Mouse (Mus musculus): Measurements from ENCODE around the gene Iqsec1. TPM values are rescaled to one million over a fixed set of nuclear protein-coding genes. Genes with fewer than 3 reads are reported as not detected.
"Not testable (repeated sequence)": the region's sequence is repeated elsewhere in the genome, so short reads cannot be mapped to it uniquely, and the experiment has no call there.

The Iqsec1 gene
- polyA plus RNA-seq, 1 experiment from 2014 or later = 14.6 TPM

- not testable (repeated sequence) for H3K4me1 ChIP-seq (ENCODE audit: control insufficient read depth, insufficient read depth, low read length); H3K4me3 ChIP-seq (ENCODE audit: low read depth, low read length); H3K9me3 ChIP-seq (ENCODE audit: control insufficient read depth, low read length); H3K27ac ChIP-seq (ENCODE audit: low read depth, low read length); H3K36me3 ChIP-seq (ENCODE audit: control insufficient read depth, insufficient read depth, low read length); H3K9ac ChIP-seq (ENCODE audit: low read length); H3K27me3 ChIP-seq (ENCODE audit: control insufficient read depth, insufficient read depth, low read length); DNase-seq (ENCODE audit: low spot score, missing footprints); ATAC-seq (ENCODE audit: low FRiP score); H3K4me2 ChIP-seq
- 80% methylated on average over 2 of the region's 2 CpGs for WGBS
These were observed 332.1 kb downstream of the Iqsec1 start for GRCm38 (mm10) chr6:90656344-90656850.

- no peak for DNase-seq (ENCODE audit: low spot score, missing footprints)
- no peak overlapping the region for H3K9ac ChIP-seq (ENCODE audit: low read length)
- H3K36me3 ChIP-seq (ENCODE audit: control insufficient read depth, insufficient read depth, low read length) = no peaks in the 10 kb centered on the region
- H3K4me1 ChIP-seq (ENCODE audit: control insufficient read depth, insufficient read depth, low read length) = no peaks in the 10 kb centered on the region
- H3K27ac ChIP-seq (ENCODE audit: low read depth, low read length) = no peak overlapping the region
- 48% methylated on average over 2 of the region's 2 CpGs for WGBS
- no peaks in the 10 kb centered on the region for H3K9me3 ChIP-seq (ENCODE audit: control insufficient read depth, low read length)
- ATAC-seq (ENCODE audit: low FRiP score) = peak; percentile 63; the same call in 1 of the 2 replicates
- H3K4me2 ChIP-seq = no peak overlapping the region
- no peaks in the 10 kb centered on the region for H3K27me3 ChIP-seq (ENCODE audit: control insufficient read depth, insufficient read depth, low read length)
- H3K4me3 ChIP-seq (ENCODE audit: low read depth, low read length) = no peak overlapping the region
These were observed 334.7 kb downstream of the Iqsec1 start for GRCm38 (mm10) chr6:90653736-90654135.

GRCm38 (mm10) chr6:90650634-90651033 is 337.9 kb downstream of the Iqsec1 start:
- ATAC-seq (ENCODE audit: low FRiP score) (no peak), DNase-seq (ENCODE audit: low spot score, missing footprints) (no peak)
- no peak overlapping the region for H3K27ac ChIP-seq (ENCODE audit: low read depth, low read length)
- H3K9ac ChIP-seq (ENCODE audit: low read length) = no peak overlapping the region
- H3K9me3 ChIP-seq (ENCODE audit: control insufficient read depth, low read length) = no peaks in the 10 kb centered on the region
- H3K4me2 ChIP-seq = no peak overlapping the region
- H3K4me1 ChIP-seq (ENCODE audit: control insufficient read depth, insufficient read depth, low read length) = no peaks in the 10 kb centered on the region
- WGBS = 68% methylated on average over 1 of the region's 1 CpGs
- no peaks in the 10 kb centered on the region for H3K27me3 ChIP-seq (ENCODE audit: control insufficient read depth, insufficient read depth, low read length)
- no peaks in the 10 kb centered on the region for H3K36me3 ChIP-seq (ENCODE audit: control insufficient read depth, insufficient read depth, low read length)
- no peak overlapping the region for H3K4me3 ChIP-seq (ENCODE audit: low read depth, low read length)

GRCm38 (mm10) chr6:90649279-90649678 is 339.2 kb downstream of the Iqsec1 start:
- no peak for ATAC-seq (ENCODE audit: low FRiP score)
- 73% methylated on average over 4 of the region's 4 CpGs for WGBS
- no peak overlapping the region for H3K27ac ChIP-seq (ENCODE audit: low read depth, low read length)

GRCm38 (mm10) chr6:90648391-90648790 is 340.1 kb downstream of the Iqsec1 start:
- H3K9ac ChIP-seq (ENCODE audit: low read length) = no peak overlapping the region

More at GRCm38 (mm10) chr6:90649279-90649678, 339.2 kb downstream of the Iqsec1 start:
- Histone ChIP-seq H3K4me3 (ENCODE audit: low read depth, low read length) (no peak overlapping the region), H3K9ac (ENCODE audit: low read length) (no peak overlapping the region), H3K4me1 (ENCODE audit: control insufficient read depth, insufficient read depth, low read length) (peaks cover 3% of the 10 kb centered on the region; the same call in 1 of the 2 replicates), H3K27me3 (ENCODE audit: control insufficient read depth, insufficient read depth, low read length) (no peaks in the 10 kb centered on the region), H3K4me2 (no peak overlapping the region), H3K36me3 (ENCODE audit: control insufficient read depth, insufficient read depth, low read length) (no peaks in the 10 kb centered on the region), H3K9me3 (ENCODE audit: control insufficient read depth, low read length) (no peaks in the 10 kb centered on the region)
- DNase-seq (ENCODE audit: low spot score, missing footprints) = no peak

GRCm38 (mm10) chr6:90644965-90645364 is 343.5 kb downstream of the Iqsec1 start:
- Histone ChIP-seq H3K27me3 (ENCODE audit: control insufficient read depth, insufficient read depth, low read length) (no peaks in the 10 kb centered on the region), H3K36me3 (ENCODE audit: control insufficient read depth, insufficient read depth, low read length) (no peaks in the 10 kb centered on the region), H3K27ac (ENCODE audit: low read depth, low read length) (no peak overlapping the region), H3K4me1 (ENCODE audit: control insufficient read depth, insufficient read depth, low read length) (peaks cover 3% of the 10 kb centered on the region; the same call in 1 of the 2 replicates), H3K9me3 (ENCODE audit: control insufficient read depth, low read length) (no peaks in the 10 kb centered on the region), H3K9ac (ENCODE audit: low read length) (no peak overlapping the region), H3K4me2 (no peak overlapping the region), H3K4me3 (ENCODE audit: low read depth, low read length) (no peak overlapping the region)
- peak; percentile 26 for DNase-seq (ENCODE audit: low spot score, missing footprints)
- 78% methylated on average over 4 of the region's 4 CpGs for WGBS
- ATAC-seq (ENCODE audit: low FRiP score) = no peak

More at GRCm38 (mm10) chr6:90648391-90648790, 340.1 kb downstream of the Iqsec1 start:
- H3K4me3 ChIP-seq (ENCODE audit: low read depth, low read length) = no peak overlapping the region
- H3K36me3 ChIP-seq (ENCODE audit: control insufficient read depth, insufficient read depth, low read length) = no peaks in the 10 kb centered on the region
- H3K27me3 ChIP-seq (ENCODE audit: control insufficient read depth, insufficient read depth, low read length) = no peaks in the 10 kb centered on the region
- H3K9me3 ChIP-seq (ENCODE audit: control insufficient read depth, low read length) = no peaks in the 10 kb centered on the region
- no peak overlapping the region for H3K4me2 ChIP-seq
- ATAC-seq (ENCODE audit: low FRiP score) (no peak), DNase-seq (ENCODE audit: low spot score, missing footprints) (no peak)
- 93% methylated on average over 6 of the region's 6 CpGs for WGBS
- peaks cover 3% of the 10 kb centered on the region; the same call in 1 of the 2 replicates for H3K4me1 ChIP-seq (ENCODE audit: control insufficient read depth, insufficient read depth, low read length)
- no peak overlapping the region for H3K27ac ChIP-seq (ENCODE audit: low read depth, low read length)

GRCm38 (mm10) chr6:90643057-90643456 is 345.4 kb downstream of the Iqsec1 start:
- H3K27me3 ChIP-seq (ENCODE audit: control insufficient read depth, insufficient read depth, low read length) = no peaks in the 10 kb centered on the region
- peaks cover 3% of the 10 kb centered on the region; the same call in 1 of the 2 replicates for H3K4me1 ChIP-seq (ENCODE audit: control insufficient read depth, insufficient read depth, low read length)
- no peak for ATAC-seq (ENCODE audit: low FRiP score)
- 83% methylated on average over 3 of the region's 3 CpGs for WGBS
- peak; percentile 77 for DNase-seq (ENCODE audit: low spot score, missing footprints)
- no peak overlapping the region for H3K4me2 ChIP-seq
- H3K4me3 ChIP-seq (ENCODE audit: low read depth, low read length) = no peak overlapping the region
- H3K36me3 ChIP-seq (ENCODE audit: control insufficient read depth, insufficient read depth, low read length) = no peaks in the 10 kb centered on the region
- H3K9me3 ChIP-seq (ENCODE audit: control insufficient read depth, low read length) = no peaks in the 10 kb centered on the region
- no peak overlapping the region for H3K9ac ChIP-seq (ENCODE audit: low read length)
- no peak overlapping the region for H3K27ac ChIP-seq (ENCODE audit: low read depth, low read length)

GRCm38 (mm10) chr6:90635611-90636010 is 352.9 kb downstream of the Iqsec1 start:
- no peak overlapping the region for H3K4me2 ChIP-seq
- 66% methylated on average over 3 of the region's 3 CpGs for WGBS
- H3K9me3 ChIP-seq (ENCODE audit: control insufficient read depth, low read length) = no peaks in the 10 kb centered on the region
- no peak overlapping the region for H3K27ac ChIP-seq (ENCODE audit: low read depth, low read length)
- no peak overlapping the region for H3K4me3 ChIP-seq (ENCODE audit: low read depth, low read length)
- H3K27me3 ChIP-seq (ENCODE audit: control insufficient read depth, insufficient read depth, low read length) = no peaks in the 10 kb centered on the region
- no peak overlapping the region for H3K9ac ChIP-seq (ENCODE audit: low read length)
- ATAC-seq (ENCODE audit: low FRiP score) (no peak), DNase-seq (ENCODE audit: low spot score, missing footprints) (no peak)
- H3K36me3 ChIP-seq (ENCODE audit: control insufficient read depth, insufficient read depth, low read length) = no peaks in the 10 kb centered on the region
- H3K4me1 ChIP-seq (ENCODE audit: control insufficient read depth, insufficient read depth, low read length) = no peaks in the 10 kb centered on the region

GRCm38 (mm10) chr6:90635081-90635480 is 353.4 kb downstream of the Iqsec1 start:
- no peak overlapping the region for H3K27ac ChIP-seq (ENCODE audit: low read depth, low read length)
- ATAC-seq (ENCODE audit: low FRiP score) = no peak
- DNase-seq (ENCODE audit: low spot score, missing footprints) = no peak
- no peak overlapping the region for H3K4me2 ChIP-seq
- H3K9ac ChIP-seq (ENCODE audit: low read length) = no peak overlapping the region
- no peaks in the 10 kb centered on the region for H3K27me3 ChIP-seq (ENCODE audit: control insufficient read depth, insufficient read depth, low read length)
- H3K9me3 ChIP-seq (ENCODE audit: control insufficient read depth, low read length) = no peaks in the 10 kb centered on the region
- H3K36me3 ChIP-seq (ENCODE audit: control insufficient read depth, insufficient read depth, low read length) = no peaks in the 10 kb centered on the region
- no peak overlapping the region for H3K4me3 ChIP-seq (ENCODE audit: low read depth, low read length)
- H3K4me1 ChIP-seq (ENCODE audit: control insufficient read depth, insufficient read depth, low read length) = no peaks in the 10 kb centered on the region
- 40% methylated on average over 4 of the region's 4 CpGs for WGBS
